ENCODE assay signal across 19 mouse cellular contexts in genomic region chr1:83342726-83343250, GRCm38 (mm10).
"Had no signal": no experiment of that assay in that cellular context is flagged by ENCODE, and none has a peak within 500 bp of the region (broad histone marks: within the 10 kb centered on the region; RNA-seq: fewer than 3 reads in every experiment).

No protein-coding gene starts in this region.

- H3K27me3 ChIP-seq: limb, embryonic 13.5 days; liver, embryonic 12.5 days; liver, embryonic 15.5 days; lung, embryonic 15.5 days; neural tube, embryonic 12.5 days; neural tube, embryonic 15.5 days had no signal

- ATAC-seq: intestine, postnatal 0 days; liver, embryonic 12.5 days had no signal

- H3K4me2 ChIP-seq: limb, embryonic 13.5 days; liver, embryonic 12.5 days; liver, embryonic 15.5 days; lung, embryonic 15.5 days; neural tube, embryonic 12.5 days; neural tube, embryonic 15.5 days had no signal

- H3K9ac ChIP-seq: limb, embryonic 13.5 days; liver, embryonic 12.5 days; liver, embryonic 15.5 days; lung, embryonic 15.5 days; neural tube, embryonic 12.5 days; neural tube, embryonic 15.5 days had no signal

- H3K4me3 ChIP-seq: left cerebral cortex, adult 2 months; limb, embryonic 13.5 days; liver, embryonic 12.5 days; liver, embryonic 15.5 days; lung, embryonic 15.5 days; neural tube, embryonic 12.5 days; neural tube, embryonic 15.5 days had no signal

- H3K9me3 ChIP-seq: limb, embryonic 13.5 days; liver, embryonic 12.5 days; liver, embryonic 15.5 days; lung, embryonic 15.5 days; neural tube, embryonic 12.5 days; neural tube, embryonic 15.5 days had no signal

- DNase-seq: kidney, adult 2 months; kidney, postnatal 25 days; layer of hippocampus, postnatal 36 days; left cerebral cortex, postnatal 4 days; liver; lung, adult 18-20 months; lung, postnatal 10 days; lung, postnatal 36 days; thymus, adult 18-20 months; thymus, postnatal 36 days had no signal

- H3K27ac ChIP-seq: kidney, postnatal 0 days; left cerebral cortex, adult 2 months; limb, embryonic 13.5 days; liver, embryonic 12.5 days; liver, embryonic 15.5 days; lung, embryonic 15.5 days; neural tube, embryonic 12.5 days; neural tube, embryonic 15.5 days had no signal

- H3K4me1 ChIP-seq: limb, embryonic 13.5 days; liver, embryonic 12.5 days; liver, embryonic 15.5 days; lung, embryonic 15.5 days; neural tube, embryonic 12.5 days; neural tube, embryonic 15.5 days had no signal

- H3K36me3 ChIP-seq: limb, embryonic 13.5 days; liver, embryonic 12.5 days; liver, embryonic 15.5 days; lung, embryonic 15.5 days; neural tube, embryonic 12.5 days; neural tube, embryonic 15.5 days had no signal
